Mouse (Mus musculus) neural tube, embryonic 14.5 days (tissue): ENCODE measurements around the gene Gprin1. TPM values are rescaled to one million over a fixed set of nuclear protein-coding genes. Genes with fewer than 3 reads are reported as not detected.

Experiments used
- ATAC-seq: fragments of 200-750 bp; cut with Nextera tagmentation; 2 replicates; pipeline ENCODE4 v1.8.0; 2017; ENCODE audit warnings: low read depth, mild to moderate bottlenecking, moderate TSS enrichment, moderate library complexity
- H3K27ac ChIP-seq: fragments of 300-500 bp; sonication (generic); 2 replicates; pipeline ENCODE4 v1.5.1; 2014; ENCODE audit warnings: low read depth, mild to moderate bottlenecking, control low read depth, low read length, moderate library complexity, mixed read lengths
- H3K27me3 ChIP-seq: fragments of 300-500 bp; sonication (generic); 2 replicates; pipeline ENCODE4 v1.6.1; 2014; ENCODE audit warnings: low read length; ENCODE audit not compliant: control insufficient read depth, insufficient read depth
- H3K36me3 ChIP-seq: fragments of 300-500 bp; sonication (generic); 2 replicates; pipeline ENCODE4 v1.6.1; 2014; ENCODE audit warnings: low read length, mixed read lengths; ENCODE audit not compliant: control insufficient read depth, insufficient read depth
- H3K4me1 ChIP-seq: fragments of 300-500 bp; sonication (generic); 2 replicates; pipeline ENCODE4 v1.6.1; 2014; ENCODE audit warnings: low read length; ENCODE audit not compliant: control insufficient read depth, insufficient read depth
- H3K4me2 ChIP-seq: fragments of 300-500 bp; sonication (generic); 2 replicates; pipeline ENCODE4 v1.6.1; 2014; ENCODE audit warnings: mild to moderate bottlenecking, low read depth, low read length, control low read depth
- H3K4me3 ChIP-seq: fragments of 300-500 bp; sonication (generic); 2 replicates; pipeline ENCODE4 v1.5.1; 2014; ENCODE audit warnings: low read depth, low read length, control low read depth, mixed read lengths
- H3K9ac ChIP-seq: fragments of 300-500 bp; sonication (generic); replicated peaks from 2 replicates; pipeline ENCODE4 v1.6.1; 2014; ENCODE audit warnings: low read depth, mild to moderate bottlenecking, control low read depth, low read length, mixed read lengths
- H3K9me3 ChIP-seq: fragments of 300-500 bp; sonication (generic); 2 replicates; pipeline ENCODE4 v1.6.1; 2016; ENCODE audit warnings: low read length; ENCODE audit not compliant: control insufficient read depth
- WGBS: fragments of 180-500 bp; shearing (Covaris S2); extraction: QIAGEN DNeasy Blood & Tissue Kit; methylation state at CpG from one replicate; pipeline ENCODE4 v1.1.7; 2014; 5-methylcytosine and 5-hydroxymethylcytosine counted together
- polyA plus RNA-seq: library from polyadenylated mRNA; unstranded; fragments of >200 nt; fragmentation: Nextera tagmentation; extraction: Ambion mirVana; gene quantifications from 2 replicates; pipeline ENCODE4 v1.2.1, GENCODE M21; 2014

The Gprin1 gene
- polyA plus RNA-seq, 1 experiment from 2014 or later, result 19.6 TPM

DNA sequence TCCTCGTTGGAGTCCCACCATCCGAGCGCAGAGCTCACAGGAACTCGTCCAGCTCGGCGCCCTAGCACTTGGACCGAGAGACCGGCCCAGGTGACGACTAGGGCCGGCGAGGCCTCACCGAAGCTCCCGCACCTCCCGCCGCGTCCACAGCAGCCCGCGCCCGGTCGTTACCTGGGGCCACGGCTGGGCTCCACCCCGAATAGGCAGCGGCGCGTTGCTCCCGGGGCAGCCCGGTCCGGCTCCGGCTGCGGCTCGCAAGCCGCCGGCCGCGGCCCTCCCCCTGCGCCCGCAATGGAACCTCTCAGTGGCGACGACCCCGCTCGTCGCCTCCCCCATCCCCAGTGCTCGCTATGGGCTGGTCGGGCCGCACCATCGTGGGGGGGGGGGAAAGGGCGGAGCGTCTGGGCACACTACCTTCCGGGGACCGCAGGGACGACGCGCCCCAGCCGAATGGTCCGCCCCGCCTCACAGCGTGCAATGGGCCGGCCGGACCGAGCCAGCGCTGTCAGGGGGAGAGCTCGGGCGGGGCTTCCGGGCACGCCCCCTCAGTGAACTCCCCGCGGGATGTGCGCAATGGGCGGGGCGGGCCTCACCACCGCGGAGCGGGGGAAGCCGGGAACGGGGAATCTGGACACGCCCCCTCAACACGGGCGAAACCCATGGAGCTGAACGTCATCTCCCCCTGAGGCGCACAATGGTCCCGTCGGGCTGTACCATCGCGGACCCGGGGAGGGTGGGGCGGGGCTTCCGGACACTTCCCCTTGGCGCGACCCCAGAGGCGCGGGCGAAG lies 55.9 kb downstream of the Gprin1 start, which contains the start of gene Rnf44:
TSS of gene Rnf44 (minus strand) at position 350 of the 790 bp plus-strand sequence.
- H3K4me2 ChIP-seq, result peak within 1 kb of the TSS; percentile 95
- peak within 1 kb of the TSS; percentile 95 for H3K4me3 ChIP-seq
- ATAC-seq, result peak; percentile 97
- H3K27me3 ChIP-seq, result no peaks in the 10 kb centered on the region
- H3K9me3 ChIP-seq, result no peaks in the 10 kb centered on the region
- H3K9ac ChIP-seq, result peak within 1 kb of the TSS; percentile 92
- under 1% methylated on average over 62 of the region's 92 CpGs for WGBS
- H3K36me3 ChIP-seq, result no peaks in the 10 kb centered on the region
- peak within 1 kb of the TSS; percentile 93 for H3K27ac ChIP-seq
- peaks cover 16% of the 10 kb centered on the region for H3K4me1 ChIP-seq

DNA sequence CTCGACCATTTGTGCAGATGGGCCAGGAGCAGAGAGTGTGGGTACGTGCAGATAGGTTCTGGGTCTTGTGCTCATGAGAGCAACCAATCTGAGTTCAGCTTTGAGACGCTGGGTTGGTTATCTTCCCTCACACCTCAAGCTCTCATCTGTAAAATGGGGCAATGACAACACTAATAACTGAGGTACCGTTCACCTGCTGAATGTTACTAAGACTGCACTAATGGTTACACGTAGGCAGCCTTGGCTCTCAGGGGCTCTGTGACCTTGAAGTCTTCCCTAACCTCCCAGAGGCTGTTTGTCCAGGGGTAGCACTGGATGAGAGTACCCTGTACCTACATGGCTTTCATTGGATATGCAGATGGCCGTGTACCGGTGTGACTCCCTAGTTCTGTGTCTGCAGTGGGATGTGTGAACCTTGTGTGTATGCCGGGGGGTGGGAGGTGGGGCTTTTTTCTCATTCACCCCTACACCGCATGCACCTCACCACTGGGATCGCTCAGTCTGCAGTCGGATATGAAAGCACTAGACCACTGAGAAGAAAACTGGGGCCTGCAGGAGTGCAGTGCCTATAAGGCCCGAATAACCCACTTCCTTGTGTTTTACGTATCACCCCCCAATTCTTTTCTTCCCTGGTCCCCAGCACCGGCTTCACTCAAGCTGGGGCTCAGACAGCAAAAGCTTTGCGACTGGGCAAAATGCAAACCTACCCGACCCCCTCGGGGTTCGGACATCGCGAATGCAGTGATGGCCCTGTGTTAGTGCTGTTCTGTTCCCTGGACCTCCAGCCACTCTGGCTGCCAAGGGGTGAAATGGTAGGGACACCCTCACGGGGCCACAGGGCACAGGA lies 56.7 kb downstream of the Gprin1 start:
- H3K4me1 ChIP-seq, result peaks cover 19% of the 10 kb centered on the region
- no peaks in the 10 kb centered on the region for H3K36me3 ChIP-seq
- no peaks in the 10 kb centered on the region for H3K9me3 ChIP-seq
- peak overlapping the region; percentile 92 for H3K9ac ChIP-seq
- peak overlapping the region; percentile 95 for H3K4me3 ChIP-seq
- no peak for ATAC-seq
- H3K27ac ChIP-seq, result peak overlapping the region; percentile 93
- peak overlapping the region; percentile 95 for H3K4me2 ChIP-seq
- no peaks in the 10 kb centered on the region for H3K27me3 ChIP-seq
- 15% methylated on average over 21 of the region's 21 CpGs for WGBS

DNA sequence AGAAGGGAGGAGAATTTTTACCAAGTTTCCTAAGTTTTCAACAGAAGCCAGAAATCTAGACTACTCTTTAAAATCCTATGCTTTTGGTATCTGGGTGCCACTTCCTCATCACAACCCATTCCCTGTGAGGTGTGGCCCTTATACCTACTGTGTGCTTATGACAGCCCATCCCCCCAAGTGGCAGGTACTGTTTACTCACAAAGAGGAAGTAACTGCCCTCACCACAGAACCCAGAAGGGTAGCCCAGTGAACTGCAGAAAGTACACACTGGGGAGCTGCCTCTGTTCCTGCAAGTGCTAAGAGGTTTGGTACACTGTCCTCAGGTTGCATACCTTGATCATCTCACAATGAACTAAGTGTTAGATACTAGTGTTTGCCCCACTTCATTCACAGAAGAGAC lies 57.9 kb downstream of the Gprin1 start:
- Histone ChIP-seq H3K36me3 (no peaks in the 10 kb centered on the region), H3K4me1 (peaks cover 19% of the 10 kb centered on the region), H3K4me2 (peak overlapping the region; percentile 95), H3K9me3 (no peaks in the 10 kb centered on the region), H3K27ac (no peak overlapping the region), H3K9ac (peak overlapping the region; percentile 92; the same call in 1 of the 2 replicates), H3K4me3 (no peak overlapping the region), H3K27me3 (no peaks in the 10 kb centered on the region)
- no peak for ATAC-seq

DNA sequence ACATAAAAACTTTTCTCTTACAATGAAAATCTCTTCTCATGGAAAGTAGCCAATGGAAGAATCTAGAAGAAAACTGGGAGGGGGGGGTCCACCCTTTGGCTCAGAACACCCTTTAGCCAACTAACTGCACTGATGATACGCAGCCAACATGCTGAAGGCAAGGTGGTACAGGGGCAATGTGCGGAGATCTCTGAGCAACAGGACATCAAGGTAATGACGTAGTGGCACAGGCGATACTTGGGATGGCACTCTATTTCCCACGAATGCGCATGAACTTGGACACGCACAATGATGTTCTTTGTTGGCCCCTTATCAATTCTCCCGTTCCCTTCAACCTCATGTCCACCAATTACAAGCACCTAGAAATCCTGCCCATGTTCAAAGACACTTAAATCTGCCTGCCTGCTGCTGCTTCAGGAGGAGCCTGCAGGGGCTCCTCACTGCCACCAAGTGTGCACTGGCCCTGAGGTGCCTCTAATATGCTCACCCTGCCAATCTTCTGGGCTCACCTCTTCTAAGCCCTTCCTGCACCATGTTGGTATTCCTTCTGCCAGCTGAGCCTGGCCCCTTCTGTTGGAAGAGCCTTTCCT lies 59.4 kb downstream of the Gprin1 start:
- Histone ChIP-seq H3K27me3 (no peaks in the 10 kb centered on the region), H3K4me1 (peaks cover 29% of the 10 kb centered on the region), H3K9me3 (no peaks in the 10 kb centered on the region), H3K4me3 (no peak overlapping the region), H3K27ac (no peak overlapping the region), H3K4me2 (no peak overlapping the region), H3K9ac (no peak overlapping the region), H3K36me3 (no peaks in the 10 kb centered on the region)
- 94% methylated on average over 8 of the region's 8 CpGs for WGBS
- no peak for ATAC-seq

DNA sequence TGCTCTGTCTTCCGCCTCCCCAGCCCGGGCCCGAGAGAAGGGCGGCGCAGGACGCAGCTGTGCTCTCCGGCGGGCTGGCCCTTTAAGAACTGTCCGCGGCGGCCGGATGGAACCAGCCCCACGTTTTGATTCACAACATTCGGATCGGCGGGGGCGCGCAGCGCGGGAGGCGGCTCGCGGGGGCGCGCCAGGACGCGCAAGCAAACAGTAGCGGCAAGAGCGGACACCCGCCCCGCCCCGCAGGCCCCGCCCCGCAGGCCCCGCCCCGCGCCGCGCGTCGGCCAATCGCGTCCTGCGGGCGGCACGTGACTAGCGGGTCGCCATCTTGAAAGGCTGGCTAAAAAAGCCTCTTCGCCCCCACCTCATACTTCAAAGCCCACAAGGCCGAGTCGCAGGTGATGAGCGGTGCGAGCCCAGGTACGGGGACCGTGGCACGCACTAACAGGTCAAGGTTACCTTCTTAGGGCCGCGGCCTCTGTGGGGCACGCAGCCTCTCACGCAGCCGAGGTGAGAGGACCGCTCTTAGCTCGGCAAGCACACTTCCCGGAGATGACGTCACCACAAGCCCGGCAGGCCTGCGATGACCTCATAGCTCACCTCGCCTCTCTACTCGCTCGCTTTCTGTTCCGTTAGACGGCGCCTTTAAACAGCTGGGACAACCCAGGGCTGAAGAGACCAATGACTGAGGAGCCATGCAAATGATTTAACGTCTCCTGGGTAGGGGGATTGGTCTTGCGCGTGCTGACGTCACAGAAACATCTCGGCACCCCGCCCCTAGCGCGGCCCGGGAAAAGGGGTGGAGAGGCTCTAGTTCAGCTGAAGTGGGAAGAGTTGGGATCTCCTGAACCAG lies 61.9 kb downstream of the Gprin1 start:
- WGBS, result 0% methylated on average over 73 of the region's 82 CpGs
- ATAC-seq, result peak; percentile 90
- H3K27me3 ChIP-seq, result no peaks in the 10 kb centered on the region
- H3K4me3 ChIP-seq, result peak overlapping the region; percentile 88
- H3K36me3 ChIP-seq, result peaks cover 14% of the 10 kb centered on the region
- no peaks in the 10 kb centered on the region for H3K9me3 ChIP-seq
- peaks cover 40% of the 10 kb centered on the region for H3K4me1 ChIP-seq
- H3K27ac ChIP-seq, result peak overlapping the region; percentile 99
- peak overlapping the region; percentile 69 for H3K4me2 ChIP-seq
- peak overlapping the region; percentile 97 for H3K9ac ChIP-seq

DNA sequence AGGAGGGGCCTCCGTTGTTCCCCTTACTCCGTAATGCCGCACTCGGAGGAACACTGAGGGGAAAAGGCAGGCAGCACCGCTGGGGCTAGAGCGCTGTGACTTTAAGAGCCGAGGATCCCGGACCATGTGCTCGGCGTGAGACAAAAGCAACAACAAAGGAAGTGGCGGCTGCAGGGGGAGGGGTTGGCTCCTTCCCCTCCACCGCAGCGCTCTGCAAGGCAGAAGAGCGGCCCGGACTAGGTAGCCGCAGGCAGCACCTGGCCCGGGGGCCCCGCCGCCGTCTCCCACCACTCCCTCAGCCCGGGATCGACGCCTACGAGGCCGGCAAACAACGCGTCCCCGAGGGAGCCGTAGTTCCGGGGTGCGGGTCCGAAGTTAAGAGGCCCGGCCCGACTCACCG lies 62.6 kb downstream of the Gprin1 start:
- WGBS, result 0% methylated on average over 28 of the region's 35 CpGs
- Histone ChIP-seq H3K4me2 (peak overlapping the region; percentile 69), H3K36me3 (peaks cover 21% of the 10 kb centered on the region), H3K27me3 (no peaks in the 10 kb centered on the region), H3K9ac (peak overlapping the region; percentile 97), H3K27ac (peak overlapping the region; percentile 99), H3K9me3 (no peaks in the 10 kb centered on the region), H3K4me3 (peak overlapping the region; percentile 88), H3K4me1 (peaks cover 33% of the 10 kb centered on the region)
- ATAC-seq, result peak; percentile 68

Other genes starting within 250 kb of the Gprin1 start
- 30.1 and 33.4 TPM in 2 replicates for gene Simc1, start 246.1 kb downstream of the Gprin1 start, polyA plus RNA-seq
- gene 4833439L19Rik, start 184.4 kb downstream of the Gprin1 start, polyA plus RNA-seq, result 240 and 251 TPM in 2 replicates
- gene Arl10, start 174.9 kb downstream of the Gprin1 start, polyA plus RNA-seq, result 66.7 and 96.3 TPM in 2 replicates
- gene Nop16, start 159.8 kb downstream of the Gprin1 start, polyA plus RNA-seq, result 44.1 and 45.0 TPM in 2 replicates
- gene Higd2a, start 159.7 kb downstream of the Gprin1 start, polyA plus RNA-seq, result 246 and 295 TPM in 2 replicates
- gene Cltb, start 138.5 kb downstream of the Gprin1 start, polyA plus RNA-seq, result 172 and 200 TPM in 2 replicates
- 89.1 and 97.9 TPM in 2 replicates for gene Faf2, start 128.1 kb downstream of the Gprin1 start, polyA plus RNA-seq
- gene Rnf44, start 56.0 kb downstream of the Gprin1 start, polyA plus RNA-seq, result 78.5 and 88.3 TPM in 2 replicates
- gene Cdhr2, start 48.4 kb downstream of the Gprin1 start, polyA plus RNA-seq, result 0.21 and 0.29 TPM in 2 replicates
- gene Sncb, start 16.7 kb upstream of the Gprin1 start, polyA plus RNA-seq, result 61.3 and 118 TPM in 2 replicates
- gene Eif4e1b, start 34.1 kb upstream of the Gprin1 start, polyA plus RNA-seq, result not detected in 2 replicates
- 78.1 and 82.3 TPM in 2 replicates for gene Tspan17, start 39.5 kb upstream of the Gprin1 start, polyA plus RNA-seq
- gene Unc5a, start 199.5 kb upstream of the Gprin1 start, polyA plus RNA-seq, result 12.4 and 15.7 TPM in 2 replicates